Mouse (Mus musculus): ENCODE measurements around the gene Sf3a1.

GRCm38 (mm10) chr11:4213107-4213506 lies 53.0 kb downstream of the Sf3a1 start:
- TF ChIP-seq CTCF (IDR thresholded peaks at IDR 0.05; ENCODE audit: borderline replicate concordance, insufficient read depth, low read depth, low read length): no peak
- TF ChIP-seq POLR2A (IDR thresholded peaks at IDR 0.05; ENCODE audit: borderline replicate concordance, insufficient read depth, low read length): no peak

All from cerebellum, adult 2 months (tissue).